Mouse (Mus musculus) neural tube, postnatal 0 days (tissue): Measurements from ENCODE around the gene Cnot9. TPM values are rescaled to one million over a fixed set of nuclear protein-coding genes. Genes with fewer than 3 reads are reported as not detected.

Experiments
- polyA plus RNA-seq: library from polyadenylated mRNA; unstranded; fragments of >200 nt; fragmentation: Nextera tagmentation; extraction: Ambion mirVana; gene quantifications from 2 replicates; pipeline ENCODE4 v1.2.1, GENCODE M21; 2015

The Cnot9 gene
- 38.1 and 38.4 TPM in 2 replicates for polyA plus RNA-seq

GRCm38 (mm10) chr1:74505721-74506464, at the start of gene Cnot9:
Gene Cnot9 (plus strand): TSS chr1:74506058.

GRCm38 (mm10) chr1:74542451-74542961, 36.6 kb downstream of the Cnot9 start, which contains the start of gene Plcd4:
Gene Plcd4 (plus strand): TSS chr1:74542888.

GRCm38 (mm10) chr1:74544184-74544583, 38.3 kb downstream of the Cnot9 start, which contains the start of gene Usp37:
Gene Usp37 (minus strand): TSS chr1:74544284.

Other genes starting within 250 kb of the Cnot9 start
- gene Gpbar1, start 227.5 kb upstream of the Cnot9 start, polyA plus RNA-seq: 0.19 TPM in 1 of 2 replicates, not detected in the other
- 211 and 240 TPM in 2 replicates for gene Aamp, start 221.3 kb upstream of the Cnot9 start, polyA plus RNA-seq
- 178 and 193 TPM in 2 replicates for gene Pnkd, start 221.1 kb upstream of the Cnot9 start, polyA plus RNA-seq
- 17.0 and 19.7 TPM in 2 replicates for gene Tmbim1, start 200.4 kb upstream of the Cnot9 start, polyA plus RNA-seq
- 1.6 and 2.3 TPM in 2 replicates for gene Catip, start 143.9 kb upstream of the Cnot9 start, polyA plus RNA-seq
- gene Slc11a1, start 130.9 kb upstream of the Cnot9 start, polyA plus RNA-seq: 2.3 and 3.9 TPM in 2 replicates
- 21.9 and 22.0 TPM in 2 replicates for gene Ctdsp1, start 114.5 kb upstream of the Cnot9 start, polyA plus RNA-seq
- gene Vil1, start 96.7 kb upstream of the Cnot9 start, polyA plus RNA-seq: 0.28 TPM in 2 replicates
- gene Plcd4, start 36.8 kb downstream of the Cnot9 start, polyA plus RNA-seq: 11.7 and 11.9 TPM in 2 replicates
- 13.7 and 14.3 TPM in 2 replicates for gene Usp37, start 38.2 kb downstream of the Cnot9 start, polyA plus RNA-seq
- gene Zfp142, start 82.2 kb downstream of the Cnot9 start, polyA plus RNA-seq: 5.8 and 6.9 TPM in 2 replicates
- 14.6 and 15.8 TPM in 2 replicates for gene Bcs1l, start 82.2 kb downstream of the Cnot9 start, polyA plus RNA-seq
- gene Rnf25, start 95.3 kb downstream of the Cnot9 start, polyA plus RNA-seq: 44.8 and 49.6 TPM in 2 replicates
- 8.4 and 10.6 TPM in 2 replicates for gene Stk36, start 95.4 kb downstream of the Cnot9 start, polyA plus RNA-seq
- gene Ttll4, start 155.7 kb downstream of the Cnot9 start, polyA plus RNA-seq: 3.4 and 3.9 TPM in 2 replicates
- gene Cyp27a1, start 207.5 kb downstream of the Cnot9 start, polyA plus RNA-seq: 3.3 and 4.4 TPM in 2 replicates
- gene Prkag3, start 243.2 kb downstream of the Cnot9 start, polyA plus RNA-seq: 0.06 and 0.09 TPM in 2 replicates